Mouse (Mus musculus): Measurements from ENCODE around the gene Gnptg. TPM values are rescaled to one million over a fixed set of nuclear protein-coding genes. Genes with fewer than 3 reads are reported as not detected.

Gnptg gene
- total and polyA plus RNA-seq, 3 experiments = 8.7 to 10.8 TPM; not detected in 1

GRCm38 (mm10) chr17:25273706-25274501 lies 34.0 kb upstream of the Gnptg start (continued):
- TF ChIP-seq ETS1 (IDR thresholded peaks at IDR 0.05; ENCODE audit: low read depth, low read length) (peak; percentile 32), NELFE (IDR thresholded peaks at IDR 0.05; ENCODE audit: low read depth, low read length) (no peak; the same call in 1 of the 2 replicates), BHLHE40 (IDR thresholded peaks at IDR 0.05; ENCODE audit: borderline replicate concordance, low read depth, low read length) (peak; percentile 97), ELF1 (IDR thresholded peaks at IDR 0.05; ENCODE audit: low read depth, low read length) (no peak), NRF1 (IDR thresholded peaks at IDR 0.05; ENCODE audit: insufficient read depth, low read depth, low read length, poor library complexity, severe bottlenecking) (0 out of 2 replicates have a peak, but pooled peaks have one; percentile 24), ZNF384 (IDR thresholded peaks at IDR 0.05; ENCODE audit: low read depth, low read length) (peak; percentile 99), ZC3H11A (IDR thresholded peaks at IDR 0.05; ENCODE audit: low read depth, low read length) (no peak)

GRCm38 (mm10) chr17:25272951-25273705 lies 33.2 kb upstream of the Gnptg start:
- Histone ChIP-seq H3K27ac (ENCODE audit: control insufficient read depth, low read depth, low read length) (peak overlapping the region; percentile 96), H3K9ac (ENCODE audit: control insufficient read depth, low read depth, low read length, poor library complexity, severe bottlenecking) (peak overlapping the region; percentile 95), H3K4me1 (ENCODE audit: control insufficient read depth in 1 of 2, insufficient read depth in 2 of 2, low read length in 2 of 2) (peaks cover 9 to 32% of the 10 kb centered on the region in 2 experiments), H3K9me3 (replicated peaks; ENCODE audit: insufficient read depth, low read length) (no peaks in the 10 kb centered on the region), H3K79me2 (ENCODE audit: control insufficient read depth, insufficient read depth, low read length, poor library complexity) (peaks cover 50% of the 10 kb centered on the region), H3K4me3 (ENCODE audit: control insufficient read depth in 1 of 2, insufficient read depth in 1 of 2, low read depth in 2 of 2, low read length in 2 of 2) (peak overlapping the region; percentile 81 to 91), H3K36me3 (ENCODE audit: control insufficient read depth in 1 of 2, insufficient read depth in 2 of 2, low read length in 2 of 2) (peaks cover 13 to 20% of the 10 kb centered on the region in 2 experiments), H3K27me3 (ENCODE audit: control insufficient read depth in 1 of 2, insufficient read depth in 2 of 2, low read length in 2 of 2) (no peaks in the 10 kb centered on the region)
- DNase-seq (ENCODE audit: low read depth, low spot score) = peak; percentile 95
- peak; percentile 83 for TF ChIP-seq HCFC1 (IDR thresholded peaks at IDR 0.05; ENCODE audit: low read depth, low read length)
- TF ChIP-seq NELFE (IDR thresholded peaks at IDR 0.05; ENCODE audit: low read depth, low read length) = peak; percentile 80
- TF ChIP-seq USF2 (IDR thresholded peaks at IDR 0.05; ENCODE audit: borderline replicate concordance in 1 of 2, insufficient read depth in 1 of 2, low read depth in 1 of 2, low read length in 2 of 2) = no peak
- TF ChIP-seq MYC (IDR thresholded peaks at IDR 0.05; ENCODE audit: low read depth, low read length) = no peak
- no peak for TF ChIP-seq E2F4 (IDR thresholded peaks at IDR 0.05; ENCODE audit: borderline replicate concordance, low read depth, low read length)
- TF ChIP-seq ZMIZ1 (IDR thresholded peaks at IDR 0.05; ENCODE audit: low read depth, low read length) = peak; percentile 65; the same call in 1 of the 2 replicates
- TF ChIP-seq MAX (IDR thresholded peaks at IDR 0.05; ENCODE audit: low read length) = peak; percentile 100
- TF ChIP-seq UBTF (IDR thresholded peaks at IDR 0.05; ENCODE audit: borderline replicate concordance, insufficient read depth, low read depth, low read length) = 0 out of 2 replicates have a peak, but pooled peaks have one; percentile 67
- TF ChIP-seq KAT2A (conservative IDR thresholded peaks at IDR 0.05; ENCODE audit: low read depth, low read length) = peak; percentile 67; the same call in 1 of the 2 replicates
- TF ChIP-seq BHLHE40 (IDR thresholded peaks at IDR 0.05; ENCODE audit: borderline replicate concordance, low read depth, low read length) = peak; percentile 63; the same call in 1 of the 2 replicates
- TF ChIP-seq GATA1 (IDR thresholded peaks at IDR 0.05; ENCODE audit: low read depth, low read length) = no peak
- TF ChIP-seq GABPA (IDR thresholded peaks at IDR 0.05; ENCODE audit: low read depth, low read length) = no peak
- TF ChIP-seq POLR2AphosphoS2 (IDR thresholded peaks at IDR 0.05; ENCODE audit: low read length) = peak; percentile 79
- TF ChIP-seq TAL1 (IDR thresholded peaks at IDR 0.05; ENCODE audit: low read length) = no peak
- TF ChIP-seq MAZ (IDR thresholded peaks at IDR 0.05; ENCODE audit: low read depth, low read length) = peak; percentile 52; the same call in 1 of the 2 replicates
- no peak for TF ChIP-seq TBP (IDR thresholded peaks at IDR 0.05; ENCODE audit: low read depth, low read length)
- TF ChIP-seq JUND (IDR thresholded peaks at IDR 0.05; ENCODE audit: low read depth, low read length) = no peak
- no peak for TF ChIP-seq RCOR1 (IDR thresholded peaks at IDR 0.05; ENCODE audit: low read depth, low read length)
- no peak for TF ChIP-seq CHD2 (IDR thresholded peaks at IDR 0.05; ENCODE audit: low read length)
- no peak for TF ChIP-seq MYB (IDR thresholded peaks at IDR 0.05; ENCODE audit: low read depth, low read length)
- TF ChIP-seq NRF1 (IDR thresholded peaks at IDR 0.05; ENCODE audit: insufficient read depth, low read depth, low read length, poor library complexity, severe bottlenecking) = peak; percentile 68
- no peak for TF ChIP-seq CHD1 (IDR thresholded peaks at IDR 0.05; ENCODE audit: low read depth, low read length)
- peak in 2 of 3 experiments; percentile 5 to 17; a peak in 3 of 6 replicates for TF ChIP-seq CTCF (IDR thresholded peaks at IDR 0.05 in 2 of 3, conservative IDR thresholded peaks at IDR 0.05 in 1 of 3; ENCODE audit: control insufficient read depth in 1 of 3, insufficient read depth in 1 of 3, low read depth in 2 of 3, low read length in 3 of 3, poor library complexity in 1 of 3, severe bottlenecking in 1 of 3)
- TF ChIP-seq MAFK (IDR thresholded peaks at IDR 0.05; ENCODE audit: borderline replicate concordance, low read depth, low read length) = no peak
- TF ChIP-seq ZKSCAN1 (IDR thresholded peaks at IDR 0.05; ENCODE audit: low read depth, low read length) = no peak
- no peak for TF ChIP-seq USF1 (IDR thresholded peaks at IDR 0.05; ENCODE audit: low read depth, low read length)
- no peak for TF ChIP-seq SMC3 (IDR thresholded peaks at IDR 0.05; ENCODE audit: low read depth, low read length)
